Mouse (Mus musculus) CH12.LX (cell line): Measurements from ENCODE around the gene Morn2. TPM values are rescaled to one million over a fixed set of nuclear protein-coding genes. Genes with fewer than 3 reads are reported as not detected.
A peak's percentile ranks its signal among the peaks of the same experiment; 100 is the strongest.

ENCODE experiments used
- DNase-seq: peaks from one replicate; pipeline ENCODE4 v3.0.0-alpha.2; 2013; ENCODE audit errors: extremely low read depth
- H3K27ac ChIP-seq: 2 replicates; pipeline ENCODE4 v1.5.1; 2012; ENCODE audit warnings: low read depth, mild to moderate bottlenecking, control low read depth, moderate library complexity; ENCODE audit not compliant: insufficient read depth
- H3K27me3 ChIP-seq: replicated peaks from 2 replicates; pipeline ENCODE3; 2012; ENCODE audit warnings: inconsistent platforms
- H3K36me3 ChIP-seq, 2 experiments: replicated peaks in 1 of 2; 2 replicates each; pipeline versions ENCODE3 to v1.6.1; 2012; ENCODE audit warnings: inconsistent platforms in 1 of 2, low read length in 1 of 2, mild to moderate bottlenecking in 1 of 2, mixed read lengths in 1 of 2, moderate library complexity in 1 of 2; ENCODE audit not compliant: control insufficient read depth in 1 of 2, insufficient read depth in 1 of 2
- H3K4me1 ChIP-seq, 2 experiments: 2 replicates each; pipeline ENCODE4 v1.6.1; 2012; ENCODE audit warnings: inconsistent platforms in 1 of 2, moderate library complexity in 1 of 2; ENCODE audit not compliant: insufficient read depth in 2 of 2, control insufficient read depth in 1 of 2
- H3K4me2 ChIP-seq: 2 replicates; pipeline ENCODE4 v1.6.1; 2012; ENCODE audit warnings: low read depth, mild to moderate bottlenecking, control low read depth; ENCODE audit not compliant: poor library complexity, insufficient read depth, severe bottlenecking
- H3K4me3 ChIP-seq, 3 experiments: fragments of 150-350 bp in 1 of 3; sonication (generic) in 1 of 3; replicated peaks in 1 of 3; 2 replicates each; pipeline versions ENCODE3 to v1.5.1; 2011 to 2012; ENCODE audit warnings: low read depth in 2 of 3, low read length in 2 of 3, mild to moderate bottlenecking in 2 of 3, moderate library complexity in 2 of 3, control low read depth in 1 of 3, improper control_type of control experiment in 1 of 3, inconsistent platforms in 1 of 3, mixed read lengths in 1 of 3; ENCODE audit not compliant: poor library complexity in 1 of 3
- H3K79me2 ChIP-seq: replicated peaks from 2 replicates; pipeline ENCODE4 v1.6.1; 2012; ENCODE audit warnings: mild to moderate bottlenecking, moderate library complexity; ENCODE audit not compliant: control insufficient read depth, poor library complexity, insufficient read depth, severe bottlenecking; ENCODE audit errors: extremely low read depth
- H3K9ac ChIP-seq: 2 replicates; pipeline ENCODE4 v1.6.1; 2012; ENCODE audit warnings: low read depth, mild to moderate bottlenecking, control low read depth, moderate library complexity; ENCODE audit not compliant: insufficient read depth
- H3K9me3 ChIP-seq: replicated peaks from 2 replicates; pipeline ENCODE3; 2012; ENCODE audit warnings: low read length, inconsistent platforms, mixed read lengths
- BHLHE40 ChIP-seq: IDR thresholded peaks from 2 replicates; pipeline ENCODE4 v1.6.1; 2011; ENCODE audit warnings: mild to moderate bottlenecking, low read depth, low read length, improper control_type of control experiment
- CHD1 ChIP-seq: IDR thresholded peaks from 2 replicates; pipeline ENCODE4 v1.6.1; 2012; ENCODE audit warnings: low read depth, low read length, improper control_type of control experiment, inconsistent platforms
- CHD2 ChIP-seq: IDR thresholded peaks from 2 replicates; pipeline ENCODE4 v1.6.1; 2011; ENCODE audit warnings: low read length, improper control_type of control experiment
- E2F4 ChIP-seq: IDR thresholded peaks from 2 replicates; pipeline ENCODE4 v1.6.1; 2011; ENCODE audit warnings: low read depth, low read length, improper control_type of control experiment; ENCODE audit not compliant: insufficient replicate concordance
- ELF1 ChIP-seq: IDR thresholded peaks from 2 replicates; pipeline ENCODE4 v1.6.1; 2014; ENCODE audit warnings: low read depth, mild to moderate bottlenecking, inconsistent platforms, low read length, improper control_type of control experiment
- EP300 ChIP-seq: IDR thresholded peaks from 2 replicates; pipeline ENCODE4 v1.6.1; 2011; ENCODE audit warnings: low read length, improper control_type of control experiment
- GABPA ChIP-seq: IDR thresholded peaks from 2 replicates; pipeline ENCODE4 v1.6.1; 2012; ENCODE audit warnings: low read depth, low read length, improper control_type of control experiment, inconsistent platforms; ENCODE audit not compliant: insufficient replicate concordance
- IRF4 ChIP-seq: IDR thresholded peaks from 2 replicates; pipeline ENCODE4 v1.6.1; 2014; ENCODE audit warnings: low read depth, mild to moderate bottlenecking, inconsistent platforms, low read length, improper control_type of control experiment
- JUN ChIP-seq: IDR thresholded peaks from 2 replicates; pipeline ENCODE4 v1.6.1; 2011; ENCODE audit warnings: low read depth, mild to moderate bottlenecking, low read length, improper control_type of control experiment, moderate library complexity; ENCODE audit not compliant: insufficient read depth
- JUND ChIP-seq: conservative IDR thresholded peaks from 2 replicates; pipeline ENCODE4 v1.6.1; 2011; ENCODE audit warnings: low read depth, low read length, improper control_type of control experiment
- KAT2A ChIP-seq: IDR thresholded peaks from 2 replicates; pipeline ENCODE4 v1.6.1; 2012; ENCODE audit warnings: low read length, improper control_type of control experiment, inconsistent platforms; ENCODE audit not compliant: insufficient replicate concordance
- MAFK ChIP-seq: IDR thresholded peaks from 2 replicates; pipeline ENCODE4 v1.6.1; 2011; ENCODE audit warnings: low read length, improper control_type of control experiment; ENCODE audit not compliant: insufficient replicate concordance
- MAX ChIP-seq: IDR thresholded peaks from 2 replicates; pipeline ENCODE4 v1.6.1; 2011; ENCODE audit warnings: low read length, improper control_type of control experiment
- MAZ ChIP-seq: IDR thresholded peaks from 2 replicates; pipeline ENCODE4 v1.6.1; 2012; ENCODE audit warnings: low read depth, mild to moderate bottlenecking, inconsistent platforms, low read length, improper control_type of control experiment, moderate library complexity
- MEF2A ChIP-seq: IDR thresholded peaks from 2 replicates; pipeline ENCODE4 v1.6.1; 2014; ENCODE audit warnings: low read depth, mild to moderate bottlenecking, inconsistent platforms, low read length, improper control_type of control experiment, borderline replicate concordance
- MXI1 ChIP-seq: IDR thresholded peaks from 2 replicates; pipeline ENCODE4 v1.6.1; 2011; ENCODE audit warnings: mild to moderate bottlenecking, low read depth, low read length, improper control_type of control experiment
- MYC ChIP-seq: IDR thresholded peaks from 2 replicates; pipeline ENCODE4 v1.6.1; 2011; ENCODE audit warnings: low read depth, mild to moderate bottlenecking, improper control_type of control experiment, low read length
- NELFE ChIP-seq: IDR thresholded peaks from 2 replicates; pipeline ENCODE4 v1.6.1; 2011; ENCODE audit warnings: low read depth, low read length, improper control_type of control experiment
- NRF1 ChIP-seq: IDR thresholded peaks from 2 replicates; pipeline ENCODE4 v1.6.1; 2014; ENCODE audit warnings: low read depth, mild to moderate bottlenecking, inconsistent platforms, low read length, improper control_type of control experiment, moderate library complexity
- PAX5 ChIP-seq: IDR thresholded peaks from 2 replicates; pipeline ENCODE4 v1.6.1; 2012; ENCODE audit warnings: low read length, inconsistent platforms, mixed read lengths
- POLR2A ChIP-seq: IDR thresholded peaks from 2 replicates; pipeline ENCODE4 v1.6.1; 2011; ENCODE audit warnings: low read depth, mild to moderate bottlenecking, improper control_type of control experiment, low read length
- RAD21 ChIP-seq: IDR thresholded peaks from 2 replicates; pipeline ENCODE4 v1.6.1; 2011; ENCODE audit warnings: low read depth, mild to moderate bottlenecking, low read length, improper control_type of control experiment, moderate library complexity
- SIN3A ChIP-seq: IDR thresholded peaks from 2 replicates; pipeline ENCODE4 v1.6.1; 2012; ENCODE audit warnings: low read length, improper control_type of control experiment, inconsistent platforms
- SMC3 ChIP-seq: IDR thresholded peaks from 2 replicates; pipeline ENCODE4 v1.6.1; 2011; ENCODE audit warnings: low read depth, low read length, improper control_type of control experiment
- TBP ChIP-seq: conservative IDR thresholded peaks from 2 replicates; pipeline ENCODE4 v1.6.1; 2011; ENCODE audit warnings: low read depth, low read length, improper control_type of control experiment
- TCF12 ChIP-seq: IDR thresholded peaks from 2 replicates; pipeline ENCODE4 v1.6.1; 2014; ENCODE audit warnings: low read depth, mild to moderate bottlenecking, inconsistent platforms, low read length, improper control_type of control experiment
- USF1 ChIP-seq: IDR thresholded peaks from 2 replicates; pipeline ENCODE4 v1.6.1; 2014; ENCODE audit warnings: low read depth, mild to moderate bottlenecking, inconsistent platforms, low read length, improper control_type of control experiment
- USF2 ChIP-seq: conservative IDR thresholded peaks from 2 replicates; pipeline ENCODE4 v1.6.1; 2011; ENCODE audit warnings: low read depth, low read length, improper control_type of control experiment
- ZC3H11A ChIP-seq: IDR thresholded peaks from 2 replicates; pipeline ENCODE4 v1.6.1; 2012; ENCODE audit warnings: low read depth, mild to moderate bottlenecking, inconsistent platforms, low read length, improper control_type of control experiment
- ZKSCAN1 ChIP-seq: IDR thresholded peaks from 2 replicates; pipeline ENCODE4 v1.6.1; 2012; ENCODE audit warnings: low read depth, inconsistent platforms, low read length, improper control_type of control experiment, borderline replicate concordance
- ZNF384 ChIP-seq: IDR thresholded peaks from 2 replicates; pipeline ENCODE4 v1.6.1; 2012; ENCODE audit warnings: low read depth, low read length, improper control_type of control experiment, inconsistent platforms
- dilution Hi-C: fragments of 300-500 bp; cut with MboI; formaldehyde crosslinking; loops from 2 replicates; pipeline ENCODE4 v1.14.3; 2020; ENCODE audit warnings: low sequenced_read_pairs; ENCODE audit not compliant: extremely low pct_unique_long_range_greater_than_20kb, extremely low pct_ligation_motif_present
- in situ Hi-C: fragments of 300-500 bp; cut with MboI; formaldehyde crosslinking; loops from 3 replicates; pipeline ENCODE4 v1.14.3; 2019; ENCODE audit warnings: low sequenced_read_pairs, low pct_ligation_motif_present, low pct_unique_long_range_greater_than_20kb, mixed read lengths
- polyA plus RNA-seq: library from polyadenylated mRNA; unstranded; fragments of >175 nt; gene quantifications from 2 replicates; pipeline ENCODE4 v1.2.1, GENCODE M21; 2012; ENCODE audit warnings: low read depth; ENCODE audit not compliant: insufficient read length
- total RNA-seq, 2 experiments: library from RNA; depleted of rRNA; stranded (reverse); fragments of 300-350 nt in 1 of 2; fragments of >200 nt in 1 of 2; gene quantifications; 2 replicates each; pipeline ENCODE4 v1.2.3; 2012 to 2014

Morn2 gene
- total and polyA plus RNA-seq, 3 experiments = 14.5 to 18.4 (median 17.2) TPM

- no peak for DNase-seq
- Histone ChIP-seq H3K4me3 (peak overlapping the region; percentile 91 to 94 (median 92)), H3K27me3 (no peaks in the 10 kb centered on the region), H3K4me2 (peak overlapping the region; percentile 98), H3K4me1 (peaks cover 3 to 7% of the 10 kb centered on the region in 2 experiments; a peak in 3 of 4 replicates), H3K9ac (peak overlapping the region; percentile 63), H3K9me3 (no peaks in the 10 kb centered on the region), H3K27ac (peak overlapping the region; percentile 54), H3K79me2 (peaks cover 23% of the 10 kb centered on the region), H3K36me3 (peaks cover 0 to 3% of the 10 kb centered on the region in 2 experiments)
- dilution Hi-C loops (no loop called here), in situ Hi-C loops (loop anchor here (25.0 kb wide), 1 partner anchor 273 kb away; no protein-coding TSS in a partner anchor)
- no peak for TF ChIP-seq NRF1
- no peak for TF ChIP-seq JUN
- TF ChIP-seq MAZ = no peak
- 0 out of 2 replicates have a peak, but pooled peaks have one; percentile 1 for TF ChIP-seq MXI1
- no peak for TF ChIP-seq EP300
Observed at GRCm38 (mm10) chr17:80289280-80290073, 526 bp upstream of the Morn2 start.

GRCm38 (mm10) chr17:80291148-80291547 is 1.1 kb downstream of the Morn2 start:
- H3K4me2 ChIP-seq = no peak overlapping the region
- no peak overlapping the region for H3K9ac ChIP-seq
- in situ Hi-C loops (loop anchor here (25.0 kb wide), 1 partner anchor 271 kb away; no protein-coding TSS in a partner anchor), dilution Hi-C loops (no loop called here)
- no peak overlapping the region for H3K4me3 ChIP-seq
- H3K4me1 ChIP-seq = peaks cover 3 to 6% of the 10 kb centered on the region in 2 experiments; a peak in 3 of 4 replicates
- peaks cover 19% of the 10 kb centered on the region for H3K79me2 ChIP-seq
- peak; percentile 74 for DNase-seq
- H3K27me3 ChIP-seq = no peaks in the 10 kb centered on the region
- H3K36me3 ChIP-seq = no peaks in the 10 kb centered on the region
- H3K9me3 ChIP-seq = no peaks in the 10 kb centered on the region
- H3K27ac ChIP-seq = no peak overlapping the region
- TF ChIP-seq TBP (no peak), ZKSCAN1 (no peak), BHLHE40 (no peak), RAD21 (peak; percentile 83), SMC3 (peak; percentile 87), ZNF384 (peak; percentile 87), ELF1 (no peak), MAX (0 out of 2 replicates have a peak, but pooled peaks have one; percentile 14), MEF2A (no peak), USF1 (no peak), USF2 (no peak), SIN3A (peak; percentile 71; the same call in 1 of the 2 replicates), MYC (peak; percentile 69; the same call in 1 of the 2 replicates), KAT2A (no peak), GABPA (no peak), MAFK (no peak), TCF12 (no peak), EP300 (no peak), PAX5 (no peak), NRF1 (no peak), ZC3H11A (peak; percentile 68; the same call in 1 of the 2 replicates), JUND (peak; percentile 51; the same call in 1 of the 2 replicates), CHD1 (no peak), MXI1 (no peak), POLR2A (no peak), CHD2 (no peak), IRF4 (peak; percentile 59), NELFE (no peak; the same call in 1 of the 2 replicates), E2F4 (no peak)
